Mouse (Mus musculus) erythroid progenitor cell, adult 5-6 weeks (primary cell): ENCODE data around the gene 4932438A13Rik. TPM values are rescaled to one million over a fixed set of nuclear protein-coding genes. Genes with fewer than 3 reads are reported as not detected.

ENCODE experiments used
- ATAC-seq: replicated peaks from 2 replicates; pipeline ENCODE4 v1.8.0; 2016; ENCODE audit warnings: moderate number of reproducible peaks, mild to moderate bottlenecking, moderate TSS enrichment, inconsistent platforms; ENCODE audit not compliant: poor library complexity, low FRiP score, severe bottlenecking
- total RNA-seq, 2 experiments: library from RNA; stranded (forward) in 1 of 2; stranded (reverse) in 1 of 2; fragments of 150-400 nt in 1 of 2; fragments of 186-747, 209-891 nt in 1 of 2; gene quantifications; 2 replicates each; pipeline versions ENCODE4 v1.2.3 to v1.2.4; 2015 to 2017; ENCODE audit warnings: low replicate concordance in 2 of 2

Gene 4932438A13Rik
- total RNA-seq, 2 experiments from 2014 or later: 75.4 to 156 TPM

GRCm38 (mm10) chr3:36905372-36905771 lies 42.5 kb downstream of the 4932438A13Rik start:
- no peak for ATAC-seq

- ATAC-seq: no peak
Observed at GRCm38 (mm10) chr3:36917832-36918231, 54.9 kb downstream of the 4932438A13Rik start.

GRCm38 (mm10) chr3:36918322-36918721 lies 55.4 kb downstream of the 4932438A13Rik start:
- no peak for ATAC-seq

GRCm38 (mm10) chr3:36941572-36941971 lies 78.7 kb downstream of the 4932438A13Rik start:
- no peak for ATAC-seq

GRCm38 (mm10) chr3:36942108-36942507 lies 79.2 kb downstream of the 4932438A13Rik start:
- ATAC-seq: no peak

GRCm38 (mm10) chr3:36943706-36944105 lies 80.8 kb downstream of the 4932438A13Rik start:
- no peak for ATAC-seq

GRCm38 (mm10) chr3:37037979-37038378 lies 175.1 kb downstream of the 4932438A13Rik start:
- ATAC-seq: no peak

- ATAC-seq: no peak
Observed at GRCm38 (mm10) chr3:37039811-37040210, 176.9 kb downstream of the 4932438A13Rik start.

- ATAC-seq: no peak
Observed at GRCm38 (mm10) chr3:37051491-37051890, 188.6 kb downstream of the 4932438A13Rik start.

- ATAC-seq: no peak
Observed at GRCm38 (mm10) chr3:37063406-37063805, 200.5 kb downstream of the 4932438A13Rik start, which contains the start of gene Adad1. Gene Adad1 (plus strand): TSS chr3:37063527.

- no peak for ATAC-seq
Observed at GRCm38 (mm10) chr3:37073211-37073610, 210.3 kb downstream of the 4932438A13Rik start.

- ATAC-seq: no peak
Observed at GRCm38 (mm10) chr3:37084860-37085259, 222.0 kb downstream of the 4932438A13Rik start.

- no peak for ATAC-seq
Observed at GRCm38 (mm10) chr3:37090721-37091120, 227.8 kb downstream of the 4932438A13Rik start.

Other genes starting within 250 kb of the 4932438A13Rik start
- gene Bbs7, start 249.6 kb upstream of the 4932438A13Rik start, total RNA-seq (2015; ENCODE audit: low replicate concordance): 0.72 TPM in 1 of 2 replicates, not detected in the other
- gene Bbs7, start 249.6 kb upstream of the 4932438A13Rik start, total RNA-seq (2017; ENCODE audit: low replicate concordance): 1.2 and 3.2 TPM in 2 replicates
- gene Trpc3, start 172.9 kb upstream of the 4932438A13Rik start, total RNA-seq (2015; ENCODE audit: low replicate concordance): not detected in 2 replicates
- gene Trpc3, start 172.9 kb upstream of the 4932438A13Rik start, total RNA-seq (2017; ENCODE audit: low replicate concordance): not detected in 2 replicates
- not detected in 2 replicates for gene Adad1, start 200.4 kb downstream of the 4932438A13Rik start, total RNA-seq (2015; ENCODE audit: low replicate concordance)
- not detected in 2 replicates for gene Adad1, start 200.4 kb downstream of the 4932438A13Rik start, total RNA-seq (2017; ENCODE audit: low replicate concordance)